Mouse (Mus musculus) thymus, adult 2 months (tissue): ENCODE measurements around the gene Cxcl14. TPM values are rescaled to one million over a fixed set of nuclear protein-coding genes. Genes with fewer than 3 reads are reported as not detected.

ENCODE experiments used
- DNase-seq: peaks from one replicate; pipeline ENCODE4 v3.0.0; 2021
- H3K27ac ChIP-seq: fragments of 200-500 bp; 2 replicates; pipeline ENCODE4 v1.5.1; 2012; ENCODE audit warnings: low read length, control low read depth; ENCODE audit not compliant: control insufficient read depth, insufficient read depth
- H3K27me3 ChIP-seq: fragments of 200-500 bp; 2 replicates; pipeline ENCODE4 v1.6.1; 2012; ENCODE audit warnings: mild to moderate bottlenecking, low read length, moderate library complexity, mixed read lengths; ENCODE audit not compliant: control insufficient read depth, insufficient read depth
- H3K36me3 ChIP-seq: fragments of 200-500 bp; 2 replicates; pipeline ENCODE4 v1.6.1; 2012; ENCODE audit warnings: mild to moderate bottlenecking, low read length, moderate library complexity; ENCODE audit not compliant: control insufficient read depth, insufficient read depth
- H3K4me1 ChIP-seq: fragments of 200-500 bp; replicated peaks from 2 replicates; pipeline ENCODE4 v1.6.1; 2012; ENCODE audit warnings: low read length; ENCODE audit not compliant: control insufficient read depth, insufficient read depth
- H3K4me3 ChIP-seq: fragments of 200-500 bp; 2 replicates; pipeline ENCODE4 v1.5.1; 2012; ENCODE audit warnings: mild to moderate bottlenecking, low read length, control low read depth, moderate library complexity; ENCODE audit not compliant: control insufficient read depth, insufficient read depth
- CTCF ChIP-seq: fragments of 200-500 bp; IDR thresholded peaks from 2 replicates; pipeline ENCODE4 v1.5.1; 2012; ENCODE audit warnings: mild to moderate bottlenecking, control low read depth, low read length, moderate library complexity, borderline replicate concordance; ENCODE audit not compliant: control insufficient read depth, poor library complexity, insufficient read depth; ENCODE audit errors: extremely low read depth
- POLR2A ChIP-seq: fragments of 200-500 bp; IDR thresholded peaks from 2 replicates; pipeline ENCODE4 v1.6.1; 2012; ENCODE audit warnings: mild to moderate bottlenecking, low read length, control low read depth, moderate library complexity; ENCODE audit not compliant: control insufficient read depth, poor library complexity, insufficient read depth; ENCODE audit errors: extremely low read depth
- WGBS: fragments of 180-500 bp; shearing (Covaris S2); methylation state at CpG from one replicate; pipeline ENCODE4 v1.1.7; 2018; 5-methylcytosine and 5-hydroxymethylcytosine counted together
- polyA plus RNA-seq: library from polyadenylated mRNA; depleted of rRNA; stranded (reverse); fragments of >200 nt; gene quantifications from 2 replicates; pipeline ENCODE4 v1.2.3, GENCODE M21; 2012

Cxcl14 gene
- polyA plus RNA-seq, 1 experiment = 4.7 TPM

DNA sequence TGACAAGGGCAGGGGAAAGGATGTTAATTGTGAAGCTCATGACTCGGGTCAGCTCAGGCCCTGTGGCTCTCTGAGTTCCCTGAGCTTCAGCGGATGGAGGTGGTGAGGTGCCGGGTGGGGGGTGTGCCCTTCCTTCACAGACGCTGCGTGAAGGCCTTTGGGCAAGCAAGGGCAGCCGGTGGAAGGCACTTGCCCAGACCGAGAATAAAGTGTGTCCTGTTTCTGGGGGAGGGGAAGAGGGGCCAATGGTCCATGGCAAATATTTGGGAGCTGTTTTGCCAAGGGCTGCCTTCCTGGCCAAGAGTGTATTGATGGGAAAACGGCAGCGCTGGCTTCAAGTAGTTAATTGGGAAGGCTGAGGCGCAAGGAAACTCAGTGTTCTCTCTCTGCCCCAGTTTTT is 1.4 kb downstream of the Cxcl14 start:
- H3K27me3 ChIP-seq = peaks cover 16% of the 10 kb centered on the region; the same call in 1 of the 2 replicates
- H3K27ac ChIP-seq = no peak overlapping the region
- H3K4me1 ChIP-seq = no peaks in the 10 kb centered on the region
- no peak for TF ChIP-seq CTCF
- TF ChIP-seq POLR2A = no peak
- no peak overlapping the region for H3K4me3 ChIP-seq
- 7% methylated on average over 10 of the region's 10 CpGs for WGBS
- H3K36me3 ChIP-seq = no peaks in the 10 kb centered on the region
- no peak for DNase-seq

DNA sequence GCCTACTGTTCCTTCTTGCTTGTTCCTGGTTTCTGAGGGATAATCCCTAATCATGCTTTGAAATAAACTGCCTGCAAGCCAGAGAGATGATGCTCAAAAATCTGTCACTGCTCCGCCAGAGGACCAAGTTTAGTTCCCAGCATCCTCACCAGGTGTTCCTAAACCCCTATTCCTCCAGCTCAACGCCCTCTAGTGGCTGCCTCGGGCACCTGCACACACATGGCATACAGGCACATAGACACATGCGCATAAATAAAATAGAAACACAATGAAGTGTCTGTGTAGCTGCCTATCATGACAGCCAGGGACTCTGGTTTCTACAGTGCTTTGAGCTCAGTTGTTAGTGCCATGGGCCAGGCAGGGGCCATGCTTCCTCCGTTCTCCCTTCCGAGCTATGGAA is 6.4 kb downstream of the Cxcl14 start:
- Histone ChIP-seq H3K4me3 (no peak overlapping the region), H3K27me3 (peaks cover 2% of the 10 kb centered on the region; the same call in 1 of the 2 replicates), H3K27ac (no peak overlapping the region), H3K4me1 (no peaks in the 10 kb centered on the region), H3K36me3 (no peaks in the 10 kb centered on the region)
- DNase-seq = no peak
- TF ChIP-seq CTCF (no peak), POLR2A (no peak)
- 84% methylated on average over 6 of the region's 6 CpGs for WGBS

- no peak overlapping the region for H3K4me3 ChIP-seq
- no peaks in the 10 kb centered on the region; the same call in 1 of the 2 replicates for H3K27me3 ChIP-seq
- no peak overlapping the region for H3K27ac ChIP-seq
- TF ChIP-seq CTCF = no peak
- no peak for TF ChIP-seq POLR2A
- 83% methylated on average over 11 of the region's 11 CpGs for WGBS
- DNase-seq = no peak
- no peaks in the 10 kb centered on the region for H3K36me3 ChIP-seq
- H3K4me1 ChIP-seq = no peaks in the 10 kb centered on the region
Measured at GRCm38 (mm10) chr13:56289261-56289660, 7.1 kb downstream of the Cxcl14 start.

DNA sequence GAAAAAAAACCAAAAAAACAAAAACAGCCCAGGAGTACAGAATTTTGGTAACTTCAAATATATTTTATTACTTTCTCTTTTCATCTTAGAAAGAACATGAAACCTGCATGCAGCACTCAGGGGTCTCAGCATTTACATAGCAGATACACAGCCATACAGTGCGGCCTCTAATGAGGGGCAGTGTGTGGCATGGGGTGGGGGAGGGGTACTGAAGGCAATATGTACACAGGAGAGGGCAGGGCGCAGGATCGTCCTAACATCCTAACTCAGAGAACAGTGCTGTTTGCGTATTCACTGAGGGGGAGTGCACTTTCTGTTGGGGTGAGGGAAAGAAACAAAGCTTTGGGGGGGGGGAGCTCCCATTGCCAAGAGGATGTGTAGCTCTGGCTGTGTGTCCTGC is 7.8 kb downstream of the Cxcl14 start:
- Histone ChIP-seq H3K27me3 (no peaks in the 10 kb centered on the region), H3K36me3 (no peaks in the 10 kb centered on the region), H3K4me1 (no peaks in the 10 kb centered on the region), H3K4me3 (no peak overlapping the region), H3K27ac (no peak overlapping the region)
- no peak for TF ChIP-seq POLR2A
- no peak for TF ChIP-seq CTCF
- DNase-seq = no peak
- 68% methylated on average over 4 of the region's 4 CpGs for WGBS

DNA sequence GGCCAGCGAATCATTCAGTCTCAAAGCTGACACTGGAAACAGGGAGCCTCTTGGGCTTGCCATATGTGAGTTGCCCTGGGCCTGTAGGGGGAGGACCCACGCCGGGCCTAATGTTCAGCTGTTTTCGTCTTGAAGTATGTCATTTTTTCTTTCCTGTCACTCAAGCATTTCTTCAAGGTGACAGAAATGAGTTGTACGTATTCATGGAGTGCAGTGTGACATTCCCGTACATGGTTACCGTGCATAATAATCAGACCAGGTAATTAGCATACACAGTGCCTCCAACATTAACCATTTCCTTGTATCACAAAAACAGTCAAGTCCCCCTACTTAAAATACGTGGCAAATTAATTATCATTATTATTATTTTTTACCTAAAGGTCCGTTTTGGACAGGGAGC is 9.3 kb downstream of the Cxcl14 start:
- TF ChIP-seq POLR2A = no peak
- no peak for TF ChIP-seq CTCF
- no peak overlapping the region for H3K4me3 ChIP-seq
- H3K36me3 ChIP-seq = no peaks in the 10 kb centered on the region
- 91% methylated on average over 9 of the region's 9 CpGs for WGBS
- no peaks in the 10 kb centered on the region for H3K27me3 ChIP-seq
- H3K4me1 ChIP-seq = no peaks in the 10 kb centered on the region
- H3K27ac ChIP-seq = no peak overlapping the region
- DNase-seq = no peak

DNA sequence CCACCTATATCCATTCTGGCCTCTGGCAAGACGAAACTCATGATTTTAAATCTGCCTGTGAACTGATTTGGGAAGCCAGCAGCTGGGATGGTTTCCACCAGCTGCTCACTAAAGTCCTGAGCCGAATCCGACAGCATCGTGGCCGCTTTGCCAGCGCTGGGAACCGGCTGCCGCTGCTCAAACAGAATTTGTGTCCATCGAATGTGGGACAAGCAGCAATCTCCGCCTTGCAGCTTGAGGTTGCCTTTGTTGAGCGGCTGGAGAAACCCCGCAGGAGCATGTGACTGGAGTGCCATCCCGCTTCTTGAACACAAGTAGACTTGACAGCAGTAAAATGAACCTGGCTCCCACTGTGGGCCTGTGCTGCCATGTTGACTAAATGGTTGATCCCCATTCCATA is 13.0 kb downstream of the Cxcl14 start:
- Histone ChIP-seq H3K36me3 (no peaks in the 10 kb centered on the region), H3K4me1 (no peaks in the 10 kb centered on the region), H3K4me3 (no peak overlapping the region), H3K27ac (no peak overlapping the region), H3K27me3 (no peaks in the 10 kb centered on the region)
- TF ChIP-seq CTCF = no peak
- TF ChIP-seq POLR2A = no peak
- DNase-seq = no peak
- 93% methylated on average over 13 of the region's 13 CpGs for WGBS

DNA sequence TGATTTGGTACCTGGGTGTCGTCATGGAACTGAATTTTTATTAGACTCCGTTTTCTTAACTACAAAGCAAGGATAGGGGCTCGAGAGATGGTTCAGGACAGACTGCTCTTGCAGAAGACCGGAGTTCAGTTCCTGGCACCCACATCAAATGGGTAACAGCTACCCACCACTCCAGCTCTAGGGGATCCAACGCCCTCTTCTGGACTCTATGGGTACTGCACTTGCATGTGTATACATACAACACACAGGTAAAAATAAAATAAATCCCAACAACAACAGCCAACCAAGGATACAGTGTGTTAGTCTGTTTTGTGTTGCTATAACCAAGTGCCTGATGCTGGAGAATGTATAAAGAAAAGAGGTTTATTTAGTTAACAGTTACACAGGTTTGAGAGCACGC is 16.0 kb downstream of the Cxcl14 start:
- no peak for DNase-seq

More for the DNA sequence above, 16.0 kb downstream of the Cxcl14 start:
- no peak overlapping the region for H3K4me3 ChIP-seq
- no peaks in the 10 kb centered on the region for H3K36me3 ChIP-seq
- H3K27ac ChIP-seq = no peak overlapping the region
- H3K4me1 ChIP-seq = no peaks in the 10 kb centered on the region
- H3K27me3 ChIP-seq = no peaks in the 10 kb centered on the region
- 82% methylated on average over 6 of the region's 6 CpGs for WGBS
- TF ChIP-seq CTCF = no peak
- no peak for TF ChIP-seq POLR2A
